Mouse (Mus musculus) lung, adult 2 months (tissue): ENCODE measurements at regions not wholly inside any gene's neighbourhood (a gene's known extent, or its start where the extent isn't known, plus 50 kb on each side); places are given as distances from the start of the nearest gene placed in this dataset.

Experiments used
- DNase-seq: peaks from one replicate; pipeline ENCODE4 v3.0.0; 2022
- H3K4me1 ChIP-seq: fragments of 200-500 bp; 2 replicates; pipeline ENCODE4 v1.6.1; 2011; ENCODE audit warnings: low read length; ENCODE audit not compliant: control insufficient read depth, insufficient read depth
- H3K4me3 ChIP-seq: fragments of 200-500 bp; replicated peaks from 2 replicates; pipeline ENCODE3; 2011; ENCODE audit warnings: low read depth, mild to moderate bottlenecking, control low read depth, low read length; ENCODE audit errors: extremely low read depth
- CTCF ChIP-seq: fragments of 200-500 bp; IDR thresholded peaks from 2 replicates; pipeline ENCODE4 v1.5.1; 2011; ENCODE audit warnings: mild to moderate bottlenecking, low read length, control low read depth; ENCODE audit not compliant: insufficient read depth
- POLR2A ChIP-seq: fragments of 200-500 bp; IDR thresholded peaks from 2 replicates; pipeline ENCODE4 v1.6.1; 2011; ENCODE audit warnings: low read depth, mild to moderate bottlenecking, control low read depth, low read length, borderline replicate concordance; ENCODE audit errors: extremely low read depth
- WGBS: fragments of 180-500 bp; shearing (Covaris S2); methylation state at CpG from one replicate; pipeline ENCODE4 v1.1.7; 2018; 5-methylcytosine and 5-hydroxymethylcytosine counted together

- no peaks in the 10 kb centered on the region for H3K4me1 ChIP-seq
- no peak for TF ChIP-seq POLR2A
- no peak for TF ChIP-seq CTCF
- under 1% methylated on average over 15 of the region's 15 CpGs for WGBS
- DNase-seq: no peak
- peak overlapping the region; percentile 3 for H3K4me3 ChIP-seq
These were observed 168.3 kb upstream of the Azi2 start for GRCm38 (mm10) chr9:117872021-117872386.

- DNase-seq: no peak
- TF ChIP-seq CTCF (no peak), POLR2A (no peak)
- Histone ChIP-seq H3K4me3 (no peak overlapping the region), H3K4me1 (no peaks in the 10 kb centered on the region)
- WGBS: 80% methylated on average over 11 of the region's 11 CpGs
These were observed 169.7 kb upstream of the Azi2 start for GRCm38 (mm10) chr9:117870616-117871015.

- WGBS: 93% methylated on average over 3 of the region's 3 CpGs
- TF ChIP-seq POLR2A (no peak), CTCF (no peak)
- Histone ChIP-seq H3K4me1 (no peaks in the 10 kb centered on the region), H3K4me3 (no peak overlapping the region)
- DNase-seq: no peak
These were observed 176.4 kb upstream of the Azi2 start for GRCm38 (mm10) chr9:117863944-117864343.

GRCm38 (mm10) chr9:117863318-117863717 lies 177.0 kb upstream of the Azi2 start:
- TF ChIP-seq CTCF (no peak), POLR2A (no peak)
- Histone ChIP-seq H3K4me1 (no peaks in the 10 kb centered on the region), H3K4me3 (no peak overlapping the region)
- WGBS: 69% methylated on average over 6 of the region's 6 CpGs
- no peak for DNase-seq

GRCm38 (mm10) chr9:117859580-117860045 lies 180.7 kb upstream of the Azi2 start:
- DNase-seq: peak; percentile 14
- WGBS: 18% methylated on average over 16 of the region's 16 CpGs
- no peak for TF ChIP-seq POLR2A
- no peak for TF ChIP-seq CTCF

GRCm38 (mm10) chr9:117843531-117843930 lies 196.8 kb upstream of the Azi2 start:
- WGBS: 72% methylated on average over 4 of the region's 4 CpGs
- TF ChIP-seq CTCF (no peak), POLR2A (no peak)
- DNase-seq: no peak

More at GRCm38 (mm10) chr9:117859580-117860045, 180.7 kb upstream of the Azi2 start:
- no peaks in the 10 kb centered on the region for H3K4me1 ChIP-seq
- H3K4me3 ChIP-seq: no peak overlapping the region

GRCm38 (mm10) chr9:117836696-117837380 lies 203.5 kb upstream of the Azi2 start:
- Histone ChIP-seq H3K4me1 (no peaks in the 10 kb centered on the region), H3K4me3 (no peak overlapping the region)
- no peak for TF ChIP-seq POLR2A
- no peak for TF ChIP-seq CTCF
- DNase-seq: no peak
- WGBS: 75% methylated on average over 12 of the region's 12 CpGs

More at GRCm38 (mm10) chr9:117843531-117843930, 196.8 kb upstream of the Azi2 start:
- Histone ChIP-seq H3K4me3 (no peak overlapping the region), H3K4me1 (no peaks in the 10 kb centered on the region)

- WGBS: 61% methylated on average over 6 of the region's 6 CpGs
These were observed 203.9 kb upstream of the Rbms3 start for GRCm38 (mm10) chr9:117833586-117833985.

GRCm38 (mm10) chr9:117814661-117815060 lies 184.9 kb upstream of the Rbms3 start:
- Histone ChIP-seq H3K4me1 (no peaks in the 10 kb centered on the region; the same call in 1 of the 2 replicates), H3K4me3 (no peak overlapping the region)
- TF ChIP-seq CTCF: no peak
- TF ChIP-seq POLR2A: no peak
- DNase-seq: no peak
- 69% methylated on average over 4 of the region's 4 CpGs for WGBS

More at GRCm38 (mm10) chr9:117833586-117833985, 203.9 kb upstream of the Rbms3 start:
- Histone ChIP-seq H3K4me3 (no peak overlapping the region), H3K4me1 (no peaks in the 10 kb centered on the region)
- TF ChIP-seq CTCF (no peak), POLR2A (no peak)
- no peak for DNase-seq

GRCm38 (mm10) chr9:117813216-117813615 lies 183.5 kb upstream of the Rbms3 start:
- TF ChIP-seq CTCF (no peak), POLR2A (no peak)
- WGBS: 42% methylated on average over 9 of the region's 9 CpGs

More at GRCm38 (mm10) chr9:117813216-117813615, 183.5 kb upstream of the Rbms3 start:
- Histone ChIP-seq H3K4me3 (no peak overlapping the region), H3K4me1 (no peaks in the 10 kb centered on the region; the same call in 1 of the 2 replicates)
- no peak for DNase-seq
